Mouse (Mus musculus) liver, embryonic 16.5 days (tissue): ENCODE measurements around the gene Sectm1a. TPM values are rescaled to one million over a fixed set of nuclear protein-coding genes. Genes with fewer than 3 reads are reported as not detected.

ENCODE experiments used
- ATAC-seq: fragments of 200-750 bp; cut with Nextera tagmentation; 2 replicates; pipeline ENCODE4 v1.8.0; 2017; ENCODE audit warnings: low read depth, mild to moderate bottlenecking, moderate number of reproducible peaks, moderate library complexity
- H3K27ac ChIP-seq: fragments of 300-500 bp; sonication (generic); 2 replicates; pipeline ENCODE4 v1.5.1; 2014; ENCODE audit warnings: mild to moderate bottlenecking, low read length
- H3K27me3 ChIP-seq: fragments of 300-500 bp; sonication (generic); 2 replicates; pipeline ENCODE4 v1.6.1; 2014; ENCODE audit warnings: low read depth, low read length, mixed read lengths; ENCODE audit not compliant: control insufficient read depth, insufficient read depth
- H3K36me3 ChIP-seq: fragments of 300-500 bp; sonication (generic); 2 replicates; pipeline ENCODE4 v1.6.1; 2014; ENCODE audit warnings: mild to moderate bottlenecking; ENCODE audit not compliant: control insufficient read depth, insufficient read depth
- H3K4me1 ChIP-seq: fragments of 300-500 bp; sonication (generic); 2 replicates; pipeline ENCODE4 v1.6.1; 2014; ENCODE audit warnings: low read depth, low read length, mixed read lengths; ENCODE audit not compliant: control insufficient read depth
- H3K4me2 ChIP-seq: fragments of 300-500 bp; sonication (generic); 2 replicates; pipeline ENCODE4 v1.6.1; 2014; ENCODE audit warnings: low read depth, low read length, mixed read lengths
- H3K4me3 ChIP-seq: fragments of 300-500 bp; sonication (generic); 2 replicates; pipeline ENCODE4 v1.5.1; 2014; ENCODE audit warnings: low read depth, mild to moderate bottlenecking, low read length
- H3K9ac ChIP-seq: fragments of 300-500 bp; sonication (generic); 2 replicates; pipeline ENCODE4 v1.6.1; 2014; ENCODE audit warnings: low read depth, low read length
- H3K9me3 ChIP-seq: fragments of 300-500 bp; sonication (generic); replicated peaks from 2 replicates; pipeline ENCODE4 v1.6.1; 2016; ENCODE audit warnings: low read length; ENCODE audit not compliant: control insufficient read depth
- WGBS: fragments of 180-500 bp; shearing (Covaris S2); extraction: QIAGEN DNeasy Blood & Tissue Kit; methylation state at CpG from one replicate; pipeline ENCODE4 v1.1.7; 2014; ENCODE audit not compliant: insufficient replicate concordance; 5-methylcytosine and 5-hydroxymethylcytosine counted together
- polyA plus RNA-seq: library from polyadenylated mRNA; unstranded; fragments of >200 nt; fragmentation: Nextera tagmentation; extraction: Ambion mirVana; gene quantifications from 2 replicates; pipeline ENCODE4 v1.2.1, GENCODE M21; 2015

Gene Sectm1a
- 0.89 and 1.8 TPM in 2 replicates for polyA plus RNA-seq

DNA sequence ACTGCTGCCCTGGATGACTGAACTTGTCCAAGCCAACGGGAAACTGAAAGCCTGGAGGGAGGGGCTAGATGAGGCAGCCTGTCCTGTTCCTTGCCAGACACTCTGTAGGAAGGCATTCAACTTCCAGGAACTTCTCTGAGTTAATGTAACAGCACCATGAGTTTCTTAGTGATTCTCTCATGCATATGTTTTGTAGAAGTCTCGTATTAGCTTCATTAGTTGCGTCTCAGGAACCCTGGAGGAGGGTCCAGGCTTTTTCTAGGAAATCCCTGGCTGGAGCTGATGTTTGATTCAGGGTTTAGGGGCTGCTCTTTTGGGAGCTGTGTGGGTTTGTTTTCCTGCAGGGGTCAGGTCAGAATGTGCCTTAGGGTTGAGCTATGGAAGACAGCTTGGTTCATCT is at the start of gene Sectm1a:
Gene Sectm1a, minus strand, starts transcription at position 101 of the 400 bp plus-strand sequence.
- H3K36me3 ChIP-seq, result no peaks in the 10 kb centered on the region
- no peaks in the 10 kb centered on the region for H3K27me3 ChIP-seq
- H3K9me3 ChIP-seq, result no peaks in the 10 kb centered on the region
- H3K4me1 ChIP-seq, result peaks cover 2% of the 10 kb centered on the region; the same call in 1 of the 2 replicates
- ATAC-seq, result no peak
- H3K9ac ChIP-seq, result no peak within 1 kb of the TSS
- 44% methylated on average over 3 of the region's 3 CpGs for WGBS
- H3K27ac ChIP-seq, result no peak within 1 kb of the TSS
- H3K4me3 ChIP-seq, result no peak within 1 kb of the TSS
- H3K4me2 ChIP-seq, result no peak within 1 kb of the TSS

DNA sequence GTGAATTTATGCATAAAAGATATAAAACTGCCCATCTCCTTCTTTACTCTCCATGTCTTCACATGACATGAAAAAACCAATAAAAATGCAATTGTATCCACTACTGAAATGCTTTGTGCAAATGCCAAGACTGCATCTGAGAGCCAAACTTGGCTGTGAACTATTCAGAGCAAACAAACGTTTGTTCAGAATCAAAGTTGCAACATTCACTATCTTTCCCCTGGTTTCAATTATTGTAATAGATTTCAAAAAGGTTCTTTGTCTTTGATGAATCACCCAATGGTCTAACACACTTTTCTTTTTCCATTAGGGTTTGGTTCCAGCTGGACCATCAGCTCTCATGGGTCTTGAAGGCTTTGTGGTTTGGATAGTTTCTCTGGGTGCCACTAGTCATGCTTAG is 48.6 kb upstream of the Sectm1a start:
- H3K4me2 ChIP-seq, result no peak overlapping the region
- H3K27ac ChIP-seq, result no peak overlapping the region
- no peaks in the 10 kb centered on the region for H3K27me3 ChIP-seq
- ATAC-seq, result no peak
- no peaks in the 10 kb centered on the region; the same call in 1 of the 2 replicates for H3K4me1 ChIP-seq
- no peaks in the 10 kb centered on the region for H3K9me3 ChIP-seq
- no peak overlapping the region for H3K4me3 ChIP-seq
- no peak overlapping the region for H3K9ac ChIP-seq
- WGBS, result 41% methylated on average over 1 of the region's 1 CpGs
- H3K36me3 ChIP-seq, result no peaks in the 10 kb centered on the region

DNA sequence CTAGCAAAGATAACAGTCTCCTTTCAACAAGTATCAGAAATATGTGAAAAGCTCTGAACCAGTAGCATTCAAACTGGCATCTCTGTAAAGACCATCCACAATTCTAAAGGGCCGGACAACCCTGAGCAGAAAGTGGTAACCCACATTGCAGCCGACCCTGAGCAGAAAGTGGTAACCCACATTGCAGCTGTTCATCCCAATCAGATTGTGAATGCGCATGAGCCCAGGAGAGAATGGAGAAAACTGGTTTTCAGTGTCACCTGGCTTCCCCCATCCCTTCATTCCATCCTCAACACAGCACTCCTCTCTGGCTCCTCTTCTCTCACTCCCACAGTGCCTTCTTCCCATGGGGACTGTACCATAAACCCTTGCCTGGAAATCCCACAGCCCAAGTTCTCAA is 46.4 kb upstream of the Sectm1a start:
- H3K9ac ChIP-seq, result no peak overlapping the region
- no peak for ATAC-seq
- WGBS, result 59% methylated on average over 3 of the region's 3 CpGs
- H3K36me3 ChIP-seq, result no peaks in the 10 kb centered on the region
- H3K4me3 ChIP-seq, result no peak overlapping the region
- no peaks in the 10 kb centered on the region; the same call in 1 of the 2 replicates for H3K4me1 ChIP-seq
- H3K4me2 ChIP-seq, result no peak overlapping the region
- H3K27me3 ChIP-seq, result no peaks in the 10 kb centered on the region
- no peak overlapping the region for H3K27ac ChIP-seq
- no peaks in the 10 kb centered on the region for H3K9me3 ChIP-seq

DNA sequence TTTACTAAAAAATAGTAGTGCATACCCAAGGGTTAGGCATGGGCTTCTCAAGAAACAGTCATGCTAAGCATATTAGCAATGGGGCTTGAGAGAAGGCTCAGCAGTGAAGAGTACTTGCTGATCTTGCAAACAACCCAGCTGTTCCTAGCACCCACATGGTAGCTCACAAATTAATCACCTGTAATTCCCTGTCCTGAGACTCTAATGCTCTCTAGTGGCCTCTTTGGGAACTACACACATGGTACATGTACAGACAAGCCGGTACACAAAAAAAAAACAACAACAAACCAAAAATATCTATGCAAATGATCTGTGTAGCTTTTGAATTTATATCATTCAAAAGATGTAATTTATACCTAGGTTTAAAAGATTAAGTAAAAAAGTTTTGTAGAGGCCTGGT is 45.4 kb upstream of the Sectm1a start:
- no peak for ATAC-seq
- Histone ChIP-seq H3K9me3 (no peaks in the 10 kb centered on the region), H3K36me3 (no peaks in the 10 kb centered on the region), H3K9ac (no peak overlapping the region), H3K4me2 (no peak overlapping the region), H3K4me3 (no peak overlapping the region), H3K4me1 (no peaks in the 10 kb centered on the region; the same call in 1 of the 2 replicates), H3K27ac (no peak overlapping the region), H3K27me3 (no peaks in the 10 kb centered on the region)
- 61% methylated on average over 1 of the region's 1 CpGs for WGBS

DNA sequence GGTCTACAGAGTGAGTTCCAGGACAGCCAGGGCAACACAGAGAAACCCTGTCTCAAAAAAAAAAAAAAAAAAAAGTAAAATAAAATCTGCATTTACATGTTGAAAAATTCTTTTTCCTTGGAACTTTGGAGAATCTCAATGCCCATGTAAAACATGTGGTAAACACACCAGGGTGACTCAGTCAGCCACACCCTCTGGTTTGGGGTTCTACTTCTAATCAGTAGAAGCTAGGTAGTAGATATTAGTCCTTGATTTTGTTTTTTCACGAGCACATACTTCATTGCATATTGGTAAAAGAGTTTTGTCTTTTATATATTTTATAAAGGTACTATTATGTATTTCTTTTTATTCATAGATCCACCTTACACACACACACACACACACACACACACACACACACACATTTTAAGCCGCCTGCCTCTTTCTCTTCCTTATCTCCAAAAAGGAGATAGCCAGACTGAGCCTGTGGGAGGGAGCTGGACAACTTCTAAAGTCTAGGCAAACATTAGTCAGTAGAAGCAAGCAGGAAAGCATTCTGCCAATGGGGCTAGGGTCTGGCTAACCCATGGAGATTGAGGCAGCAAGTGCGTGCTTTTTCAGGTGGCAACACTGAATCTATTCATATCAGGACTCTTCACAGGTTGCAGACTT is 44.6 kb upstream of the Sectm1a start:
- no peak for ATAC-seq
- no peak overlapping the region for H3K4me2 ChIP-seq
- WGBS, result 29% methylated on average over 3 of the region's 3 CpGs
- no peaks in the 10 kb centered on the region for H3K9me3 ChIP-seq
- no peaks in the 10 kb centered on the region; the same call in 1 of the 2 replicates for H3K4me1 ChIP-seq
- H3K4me3 ChIP-seq, result no peak overlapping the region
- no peak overlapping the region for H3K27ac ChIP-seq
- H3K27me3 ChIP-seq, result no peaks in the 10 kb centered on the region
- no peak overlapping the region for H3K9ac ChIP-seq
- H3K36me3 ChIP-seq, result no peaks in the 10 kb centered on the region

DNA sequence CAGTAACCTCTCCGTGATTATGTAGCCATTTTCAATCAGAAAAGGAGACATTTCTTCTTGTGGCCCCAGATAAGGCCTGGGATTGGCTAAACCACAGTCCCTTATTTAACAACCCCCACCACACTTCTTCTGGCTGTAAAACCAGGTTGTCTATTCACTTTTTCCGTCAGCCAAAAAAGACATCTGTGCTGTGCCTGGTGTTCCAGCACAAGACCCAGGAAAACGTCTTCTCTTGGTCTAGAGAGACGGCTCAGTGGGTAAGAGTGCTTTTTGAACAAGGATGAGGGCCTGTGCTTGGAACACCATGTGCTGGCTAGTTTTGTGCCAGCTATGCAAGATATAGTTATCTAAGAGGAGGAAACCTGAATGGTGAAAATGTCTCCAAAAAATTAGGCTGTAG is 42.4 kb upstream of the Sectm1a start:
- H3K9ac ChIP-seq, result no peak overlapping the region
- H3K4me3 ChIP-seq, result no peak overlapping the region
- H3K27me3 ChIP-seq, result no peaks in the 10 kb centered on the region
- H3K27ac ChIP-seq, result no peak overlapping the region
- no peak overlapping the region for H3K4me2 ChIP-seq
- no peaks in the 10 kb centered on the region for H3K9me3 ChIP-seq
- no peaks in the 10 kb centered on the region for H3K36me3 ChIP-seq
- WGBS, result 51% methylated on average over 4 of the region's 4 CpGs
- no peak for ATAC-seq
- H3K4me1 ChIP-seq, result no peaks in the 10 kb centered on the region; the same call in 1 of the 2 replicates

DNA sequence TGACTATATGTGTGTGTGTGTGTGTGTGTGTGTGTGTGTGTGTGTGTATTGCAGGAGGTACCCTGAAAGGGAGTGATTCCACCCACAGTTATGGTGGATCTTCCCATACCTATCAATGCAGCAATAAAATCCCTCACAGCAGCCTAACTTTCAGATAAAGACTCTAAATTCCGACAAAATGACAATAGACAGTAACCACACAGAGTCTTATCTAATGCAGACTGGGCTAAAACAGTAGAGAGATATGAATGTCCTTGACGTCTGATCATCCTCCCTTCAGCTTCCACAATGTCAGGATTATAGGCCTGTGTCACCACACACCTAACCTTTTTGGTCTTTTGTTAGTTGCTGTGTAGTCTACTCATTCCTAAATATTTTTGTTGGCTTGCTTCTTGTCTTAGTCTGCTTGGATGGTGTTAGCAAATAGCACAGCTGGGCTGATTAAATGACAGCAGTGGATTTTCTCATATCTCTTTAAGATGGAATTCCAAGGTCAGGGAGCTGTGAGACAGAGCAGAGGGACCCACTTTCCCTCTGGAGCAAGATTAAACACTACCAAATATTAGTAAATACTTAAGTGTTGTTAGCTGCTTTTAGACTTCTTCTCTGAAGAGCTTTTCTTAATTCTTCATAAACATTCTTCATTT is 41.1 kb upstream of the Sectm1a start:
- Histone ChIP-seq H3K27ac (no peak overlapping the region), H3K4me1 (no peaks in the 10 kb centered on the region; the same call in 1 of the 2 replicates), H3K9me3 (no peaks in the 10 kb centered on the region), H3K9ac (no peak overlapping the region), H3K4me2 (no peak overlapping the region), H3K36me3 (no peaks in the 10 kb centered on the region), H3K4me3 (no peak overlapping the region), H3K27me3 (no peaks in the 10 kb centered on the region)
- no peak for ATAC-seq
- WGBS, result 17% methylated on average over 2 of the region's 2 CpGs

DNA sequence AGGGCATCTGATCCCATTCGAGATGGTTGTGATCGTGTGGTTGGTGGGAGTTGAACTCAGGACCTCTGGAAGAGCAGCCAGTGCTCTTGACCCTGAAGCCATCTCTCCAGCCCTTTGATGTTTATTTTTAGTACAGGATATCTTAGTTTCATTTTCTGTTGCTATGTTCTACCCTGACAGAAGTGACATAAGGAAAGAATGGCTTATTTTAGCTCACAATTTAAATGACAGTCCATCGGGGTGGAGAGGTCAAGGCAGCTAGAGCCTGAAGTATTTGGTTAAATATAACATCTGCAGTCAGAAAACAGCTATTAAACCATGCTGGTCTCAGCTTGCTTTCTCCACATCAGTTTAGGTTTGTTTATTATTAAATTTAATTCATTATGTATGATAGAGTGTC is 40.1 kb upstream of the Sectm1a start:
- WGBS, result 57% methylated on average over 3 of the region's 3 CpGs
- H3K27ac ChIP-seq, result no peak overlapping the region
- H3K9ac ChIP-seq, result no peak overlapping the region
- no peak overlapping the region for H3K4me2 ChIP-seq
- ATAC-seq, result no peak
- no peaks in the 10 kb centered on the region for H3K9me3 ChIP-seq
- no peaks in the 10 kb centered on the region for H3K36me3 ChIP-seq
- H3K4me1 ChIP-seq, result no peaks in the 10 kb centered on the region; the same call in 1 of the 2 replicates
- no peak overlapping the region for H3K4me3 ChIP-seq
- no peaks in the 10 kb centered on the region for H3K27me3 ChIP-seq

DNA sequence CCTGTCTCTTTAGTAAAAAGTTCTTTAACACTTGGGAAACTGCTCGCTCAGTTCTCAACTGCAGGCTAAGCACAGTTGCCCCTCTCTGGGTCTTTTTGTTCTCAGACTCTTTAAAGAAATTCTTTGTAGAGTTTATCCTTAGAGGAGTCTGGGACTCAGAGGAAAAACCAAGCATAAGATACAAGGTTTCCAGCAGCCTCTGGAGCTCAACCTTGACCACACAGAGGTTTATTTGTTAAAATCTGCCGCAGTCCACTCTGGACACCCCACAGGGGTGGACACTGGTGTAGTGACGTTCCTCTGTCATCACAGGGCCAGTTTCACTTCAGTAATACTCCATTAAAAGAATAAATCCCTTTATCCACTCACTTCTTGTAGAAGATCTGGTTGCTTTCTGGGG is 37.6 kb upstream of the Sectm1a start, which contains the start of gene Tex19.2:
Gene Tex19.2, minus strand, starts transcription at position 101 of the 400 bp plus-strand sequence.
- Histone ChIP-seq H3K9ac (no peak within 1 kb of the TSS), H3K9me3 (no peaks in the 10 kb centered on the region), H3K4me2 (no peak within 1 kb of the TSS), H3K27ac (no peak within 1 kb of the TSS), H3K4me1 (no peaks in the 10 kb centered on the region), H3K4me3 (no peak within 1 kb of the TSS), H3K27me3 (no peaks in the 10 kb centered on the region), H3K36me3 (no peaks in the 10 kb centered on the region)
- no peak for ATAC-seq
- 72% methylated on average over 3 of the region's 3 CpGs for WGBS
